Mouse (Mus musculus) heart, embryonic 12.5 days (tissue): ENCODE results near the gene Cd96. TPM values are rescaled to one million over a fixed set of nuclear protein-coding genes. Genes with fewer than 3 reads are reported as not detected.

Source experiments
- ATAC-seq: fragments of 200-750 bp; cut with Nextera tagmentation; 2 replicates; pipeline ENCODE4 v1.8.0; 2017; ENCODE audit warnings: moderate TSS enrichment, moderate library complexity; ENCODE audit not compliant: insufficient number of reproducible peaks, low FRiP score
- H3K27ac ChIP-seq: fragments of 300-500 bp; sonication (generic); 2 replicates; pipeline ENCODE4 v1.5.1; 2016; ENCODE audit warnings: mild to moderate bottlenecking, moderate library complexity; ENCODE audit not compliant: poor library complexity, severe bottlenecking
- H3K27me3 ChIP-seq: fragments of 300-500 bp; sonication (generic); replicated peaks from 2 replicates; pipeline ENCODE4 v1.6.1; 2016; ENCODE audit warnings: mild to moderate bottlenecking, moderate library complexity
- H3K36me3 ChIP-seq: fragments of 300-500 bp; sonication (generic); 2 replicates; pipeline ENCODE4 v1.6.1; 2016; ENCODE audit warnings: mild to moderate bottlenecking, moderate library complexity
- H3K4me1 ChIP-seq: fragments of 300-500 bp; sonication (generic); replicated peaks from 2 replicates; pipeline ENCODE4 v1.6.1; 2016; ENCODE audit warnings: mild to moderate bottlenecking
- H3K4me2 ChIP-seq: fragments of 300-500 bp; sonication (generic); 2 replicates; pipeline ENCODE4 v1.6.1; 2016; ENCODE audit warnings: mild to moderate bottlenecking, moderate library complexity
- H3K4me3 ChIP-seq: fragments of 300-500 bp; sonication (generic); 2 replicates; pipeline ENCODE4 v1.5.1; 2016; ENCODE audit warnings: mild to moderate bottlenecking
- H3K9ac ChIP-seq: fragments of 300-500 bp; sonication (generic); 2 replicates; pipeline ENCODE4 v1.6.1; 2016; ENCODE audit warnings: mild to moderate bottlenecking, moderate library complexity
- H3K9me3 ChIP-seq: fragments of 300-500 bp; sonication (generic); replicated peaks from 2 replicates; pipeline ENCODE4 v1.6.1; 2016; ENCODE audit warnings: mild to moderate bottlenecking, moderate library complexity
- WGBS: fragments of 180-500 bp; shearing (Covaris S2); methylation state at CpG from one replicate; pipeline ENCODE4 v1.1.7; 2016; 5-methylcytosine and 5-hydroxymethylcytosine counted together
- polyA plus RNA-seq: library from polyadenylated mRNA; unstranded; fragments of >200 nt; fragmentation: Nextera tagmentation; extraction: Ambion mirVana; gene quantifications from 2 replicates; pipeline ENCODE4 v1.2.1, GENCODE M21; 2016

Cd96 gene
- polyA plus RNA-seq, 1 experiment from 2014 or later = not detected

- 73% methylated on average over 2 of the region's 2 CpGs for WGBS
- H3K4me1 ChIP-seq = no peaks in the 10 kb centered on the region
- H3K9me3 ChIP-seq = no peaks in the 10 kb centered on the region
- H3K4me3 ChIP-seq = no peak overlapping the region
- no peak overlapping the region for H3K9ac ChIP-seq
- ATAC-seq = no peak
- H3K27ac ChIP-seq = no peak overlapping the region
- H3K36me3 ChIP-seq = no peaks in the 10 kb centered on the region
- no peaks in the 10 kb centered on the region for H3K27me3 ChIP-seq
- H3K4me2 ChIP-seq = no peak overlapping the region
Observed at GRCm38 (mm10) chr16:46046906-46047305, 73.1 kb downstream of the Cd96 start.

DNA sequence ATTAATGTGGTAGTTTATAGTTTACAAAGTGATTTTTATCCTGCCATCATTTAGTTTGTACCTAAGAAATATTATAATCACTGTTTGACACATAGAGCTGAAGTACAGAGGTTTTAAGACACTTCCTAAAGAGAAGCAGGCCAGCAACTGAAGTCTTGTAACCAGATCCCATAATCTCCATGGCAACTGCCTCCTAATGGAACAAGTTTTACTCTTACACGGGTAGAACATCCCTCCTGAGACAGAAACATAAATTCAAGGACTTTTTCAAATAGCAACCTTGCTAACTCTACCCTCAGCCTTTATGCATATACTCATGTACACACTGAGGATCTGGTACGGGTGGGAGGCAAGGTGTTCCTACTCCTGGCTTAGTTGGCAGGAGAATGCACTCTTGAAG is 83.8 kb downstream of the Cd96 start:
- Histone ChIP-seq H3K4me2 (no peak overlapping the region), H3K9me3 (no peaks in the 10 kb centered on the region), H3K4me1 (no peaks in the 10 kb centered on the region), H3K27me3 (no peaks in the 10 kb centered on the region), H3K27ac (no peak overlapping the region), H3K9ac (no peak overlapping the region), H3K36me3 (no peaks in the 10 kb centered on the region), H3K4me3 (no peak overlapping the region)
- ATAC-seq = no peak
- 64% methylated on average over 2 of the region's 2 CpGs for WGBS

DNA sequence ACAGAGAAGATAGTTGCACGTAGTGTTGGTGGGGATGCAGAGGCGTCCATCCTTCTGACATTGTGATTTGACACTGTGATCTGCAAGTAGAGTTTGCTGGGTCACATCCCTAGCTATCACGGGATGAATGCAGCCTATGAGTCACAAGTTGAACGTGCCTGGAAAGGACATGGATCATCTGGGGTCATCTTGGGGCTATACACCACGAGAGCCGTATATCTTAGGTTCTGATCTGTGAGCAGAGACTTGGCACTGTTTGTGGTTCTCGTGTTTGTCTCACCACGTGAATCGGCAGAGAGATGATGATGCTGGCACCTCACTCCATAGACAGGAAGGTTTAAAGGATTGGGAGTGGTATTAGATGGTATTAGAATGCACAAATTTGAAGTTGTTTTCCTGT is 86.2 kb downstream of the Cd96 start:
- Histone ChIP-seq H3K4me3 (no peak overlapping the region), H3K36me3 (no peaks in the 10 kb centered on the region), H3K27ac (no peak overlapping the region), H3K9ac (no peak overlapping the region), H3K9me3 (no peaks in the 10 kb centered on the region), H3K4me1 (no peaks in the 10 kb centered on the region), H3K27me3 (no peaks in the 10 kb centered on the region), H3K4me2 (no peak overlapping the region)
- ATAC-seq = no peak
- 70% methylated on average over 9 of the region's 9 CpGs for WGBS

GRCm38 (mm10) chr16:46022958-46023491 is 97.0 kb downstream of the Cd96 start:
- Histone ChIP-seq H3K4me3 (no peak overlapping the region), H3K27me3 (no peaks in the 10 kb centered on the region), H3K9me3 (no peaks in the 10 kb centered on the region), H3K4me1 (no peaks in the 10 kb centered on the region), H3K36me3 (no peaks in the 10 kb centered on the region), H3K4me2 (no peak overlapping the region), H3K9ac (no peak overlapping the region), H3K27ac (no peak overlapping the region)
- ATAC-seq = no peak
- WGBS = 67% methylated on average over 5 of the region's 5 CpGs

- Histone ChIP-seq H3K27ac (no peak overlapping the region), H3K36me3 (no peaks in the 10 kb centered on the region), H3K4me3 (no peak overlapping the region), H3K9ac (no peak overlapping the region), H3K4me1 (no peaks in the 10 kb centered on the region), H3K4me2 (no peak overlapping the region), H3K9me3 (no peaks in the 10 kb centered on the region), H3K27me3 (no peaks in the 10 kb centered on the region)
- ATAC-seq = 0 out of 2 replicates have a peak, but pooled peaks have one; percentile 42
- 43% methylated on average over 5 of the region's 5 CpGs for WGBS
Observed at GRCm38 (mm10) chr16:46022189-46022928, 97.7 kb downstream of the Cd96 start.

GRCm38 (mm10) chr16:46021302-46021701 is 98.7 kb downstream of the Cd96 start:
- ATAC-seq = no peak
- H3K27ac ChIP-seq = no peak overlapping the region
- H3K4me1 ChIP-seq = no peaks in the 10 kb centered on the region
- H3K9me3 ChIP-seq = no peaks in the 10 kb centered on the region
- 71% methylated on average over 2 of the region's 2 CpGs for WGBS
- no peak overlapping the region for H3K4me2 ChIP-seq
- no peak overlapping the region for H3K4me3 ChIP-seq
- H3K9ac ChIP-seq = no peak overlapping the region
- H3K36me3 ChIP-seq = no peaks in the 10 kb centered on the region
- H3K27me3 ChIP-seq = no peaks in the 10 kb centered on the region

- Histone ChIP-seq H3K36me3 (no peaks in the 10 kb centered on the region), H3K4me2 (no peak overlapping the region), H3K4me1 (no peaks in the 10 kb centered on the region), H3K9me3 (no peaks in the 10 kb centered on the region; the same call in 1 of the 2 replicates), H3K9ac (no peak overlapping the region), H3K4me3 (no peak overlapping the region), H3K27ac (no peak overlapping the region), H3K27me3 (no peaks in the 10 kb centered on the region)
- no peak for ATAC-seq
- 70% methylated on average over 2 of the region's 2 CpGs for WGBS
Observed at GRCm38 (mm10) chr16:46020396-46020795, 99.7 kb downstream of the Cd96 start.

GRCm38 (mm10) chr16:46019799-46020198 is 100.3 kb downstream of the Cd96 start:
- Histone ChIP-seq H3K9me3 (no peaks in the 10 kb centered on the region; the same call in 1 of the 2 replicates), H3K4me1 (no peaks in the 10 kb centered on the region), H3K36me3 (no peaks in the 10 kb centered on the region), H3K9ac (no peak overlapping the region), H3K4me3 (no peak overlapping the region), H3K27ac (no peak overlapping the region), H3K4me2 (no peak overlapping the region), H3K27me3 (no peaks in the 10 kb centered on the region)
- ATAC-seq = no peak
- WGBS = 72% methylated on average over 4 of the region's 4 CpGs

DNA sequence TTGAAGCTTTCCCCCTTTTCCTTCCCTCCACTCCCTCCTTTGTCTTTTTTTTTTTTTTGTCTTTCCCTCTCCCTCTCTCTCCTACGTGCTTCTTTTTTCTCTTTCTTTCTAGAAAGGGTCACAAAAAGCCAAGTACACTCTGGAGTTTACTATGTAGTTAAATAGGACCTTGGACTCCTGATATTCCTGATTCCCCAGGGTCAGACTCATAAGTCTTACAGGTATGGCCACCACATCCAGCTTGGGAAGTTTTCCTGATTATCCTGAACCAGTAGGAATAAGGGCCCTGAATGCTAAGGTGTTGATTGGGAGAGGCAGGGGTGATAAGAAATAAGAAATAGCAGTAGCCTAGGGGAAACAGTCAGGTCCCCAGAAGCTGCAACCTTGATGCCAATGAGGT is 100.7 kb downstream of the Cd96 start:
- no peak overlapping the region for H3K4me3 ChIP-seq
- no peaks in the 10 kb centered on the region; the same call in 1 of the 2 replicates for H3K9me3 ChIP-seq
- H3K4me1 ChIP-seq = no peaks in the 10 kb centered on the region
- H3K4me2 ChIP-seq = no peak overlapping the region
- WGBS = 55% methylated on average over 1 of the region's 1 CpGs
- H3K27ac ChIP-seq = no peak overlapping the region
- H3K9ac ChIP-seq = no peak overlapping the region
- no peak for ATAC-seq
- H3K36me3 ChIP-seq = no peaks in the 10 kb centered on the region
- H3K27me3 ChIP-seq = no peaks in the 10 kb centered on the region

GRCm38 (mm10) chr16:46011696-46012095 is 108.4 kb downstream of the Cd96 start:
- no peak overlapping the region for H3K27ac ChIP-seq
- 89% methylated on average over 1 of the region's 1 CpGs for WGBS
- H3K9ac ChIP-seq = no peak overlapping the region
- H3K4me1 ChIP-seq = 0 out of 2 replicates have a peak, but pooled peaks cover 2% of the 10 kb centered on the region
- no peak for ATAC-seq
- peaks cover 4% of the 10 kb centered on the region; the same call in 1 of the 2 replicates for H3K9me3 ChIP-seq
- no peak overlapping the region for H3K4me2 ChIP-seq
- no peaks in the 10 kb centered on the region for H3K36me3 ChIP-seq
- no peak overlapping the region for H3K4me3 ChIP-seq
- H3K27me3 ChIP-seq = no peaks in the 10 kb centered on the region

DNA sequence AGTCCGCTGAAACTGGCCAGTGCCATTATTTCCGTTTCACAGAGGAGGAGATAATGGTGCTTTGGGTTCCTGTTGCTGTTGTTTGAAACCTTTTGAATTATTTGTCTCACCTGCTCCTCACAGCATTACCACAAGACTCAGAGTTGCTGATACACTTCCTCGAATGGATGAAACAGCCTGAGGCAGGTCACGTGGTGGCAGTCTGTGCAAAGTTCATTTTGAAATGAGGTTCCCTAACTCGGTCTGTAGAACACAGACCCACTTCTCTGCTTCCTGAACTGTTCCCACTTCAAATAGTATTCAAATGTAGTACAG is 109.2 kb downstream of the Cd96 start:
- no peak for ATAC-seq
- 15% methylated on average over 5 of the region's 5 CpGs for WGBS

More for the DNA sequence above, 109.2 kb downstream of the Cd96 start:
- H3K4me1 ChIP-seq = 0 out of 2 replicates have a peak, but pooled peaks cover 2% of the 10 kb centered on the region
- H3K4me2 ChIP-seq = peak overlapping the region; percentile 94
- peak overlapping the region; percentile 31; the same call in 1 of the 2 replicates for H3K9ac ChIP-seq
- peak overlapping the region; percentile 58 for H3K4me3 ChIP-seq
- peaks cover 4% of the 10 kb centered on the region; the same call in 1 of the 2 replicates for H3K9me3 ChIP-seq
- no peaks in the 10 kb centered on the region for H3K27me3 ChIP-seq
- H3K36me3 ChIP-seq = no peaks in the 10 kb centered on the region
- H3K27ac ChIP-seq = no peak overlapping the region
